Mouse (Mus musculus): ENCODE results near the gene Spryd3.

- TF ChIP-seq CTCF (IDR thresholded peaks at IDR 0.05; ENCODE audit: low read depth, low read length): no peak
- no peak for TF ChIP-seq POLR2A (IDR thresholded peaks at IDR 0.05; ENCODE audit: borderline replicate concordance, low read depth, low read length)
Observed at GRCm38 (mm10) chr15:102114651-102115260, 21.3 kb downstream of the Spryd3 start.

All from bone marrow macrophage, adult 2 months (primary cell).